Mouse (Mus musculus) heart, adult 2 months (tissue): ENCODE data around the gene Ip6k1. TPM values are rescaled to one million over a fixed set of nuclear protein-coding genes. Genes with fewer than 3 reads are reported as not detected.

Experiments used
- DNase-seq, 2 experiments: peaks; one replicate each; pipeline ENCODE4 v3.0.0; 2021
- H3K27ac ChIP-seq: fragments of 200-600 bp; 2 replicates; pipeline ENCODE4 v1.8.1; 2022
- H3K27me3 ChIP-seq: fragments of 200-500 bp; 2 replicates; pipeline ENCODE4 v1.6.1; 2012; ENCODE audit warnings: mild to moderate bottlenecking, low read length, inconsistent platforms, mixed read lengths; ENCODE audit not compliant: control insufficient read depth, insufficient read depth
- H3K36me3 ChIP-seq: fragments of 200-500 bp; 2 replicates; pipeline ENCODE4 v1.6.1; 2012; ENCODE audit warnings: low read length, inconsistent platforms; ENCODE audit not compliant: control insufficient read depth, insufficient read depth
- H3K4me1 ChIP-seq: fragments of 200-500 bp; 2 replicates; pipeline ENCODE4 v1.6.1; 2011; ENCODE audit warnings: low read length; ENCODE audit not compliant: control insufficient read depth, insufficient read depth
- H3K4me3 ChIP-seq: fragments of 200-600 bp; 2 replicates; pipeline ENCODE4 v1.8.1; 2022
- H3K79me2 ChIP-seq: fragments of 200-500 bp; replicated peaks from 2 replicates; pipeline ENCODE4 v1.6.1; 2012; ENCODE audit warnings: mild to moderate bottlenecking, inconsistent platforms, low read length, moderate library complexity, mixed read lengths; ENCODE audit not compliant: control insufficient read depth, insufficient read depth
- H3K9ac ChIP-seq: fragments of 200-500 bp; 2 replicates; pipeline ENCODE4 v1.6.1; 2012; ENCODE audit warnings: low read depth, mild to moderate bottlenecking, control low read depth, inconsistent platforms, low read length, mixed read lengths
- CTCF ChIP-seq: fragments of 200-600 bp; IDR thresholded peaks from 2 replicates; pipeline ENCODE4 v1.8.1; 2022; ENCODE audit warnings: antibody characterized with exemption, mild to moderate bottlenecking, moderate library complexity
- EP300 ChIP-seq: fragments of 200-500 bp; IDR thresholded peaks from 2 replicates; pipeline ENCODE4 v1.6.1; 2011; ENCODE audit warnings: low read depth, low read length, control low read depth; ENCODE audit not compliant: insufficient read depth
- POLR2A ChIP-seq: fragments of 200-500 bp; IDR thresholded peaks from 2 replicates; pipeline ENCODE4 v1.6.1; 2011; ENCODE audit warnings: mild to moderate bottlenecking, low read depth, low read length, control low read depth; ENCODE audit not compliant: insufficient read depth
- WGBS: fragments of 180-500 bp; shearing (Covaris S2); methylation state at CpG from one replicate; pipeline ENCODE4 v1.1.7; 2018; 5-methylcytosine and 5-hydroxymethylcytosine counted together
- intact Hi-C: fragments of 180-260 bp; cut with DNase I; formaldehyde crosslinking; loops from one replicate; pipeline ENCODE4 v1.15.1; 2025
- microRNA-seq, 2 experiments: library from miRNA; unstranded; fragments of <30 nt; microRNA quantifications; one replicate each; pipeline ENCODE4 v1.2.0; 2021
- polyA plus RNA-seq: library from polyadenylated mRNA; depleted of rRNA; stranded (reverse); fragments of >200 nt; gene quantifications from 2 replicates; pipeline ENCODE4 v1.2.3, GENCODE M21; 2012; rRNA removed
- total RNA-seq, 2 experiments: library from RNA; stranded (reverse); gene quantifications; 2 replicates each; pipeline ENCODE4 v1.2.3; 2021

Gene Ip6k1
- total and polyA plus RNA-seq, 3 experiments: 30.9 to 46.0 (median 39.8) TPM

GRCm38 (mm10) chr9:108095518-108095917 is 93.2 kb downstream of the Ip6k1 start:
- Histone ChIP-seq H3K4me3 (peak overlapping the region; percentile 83), H3K27ac (no peak overlapping the region), H3K9ac (no peak overlapping the region), H3K27me3 (no peaks in the 10 kb centered on the region), H3K4me1 (peaks cover 3% of the 10 kb centered on the region), H3K79me2 (no peaks in the 10 kb centered on the region), H3K36me3 (no peaks in the 10 kb centered on the region)
- intact Hi-C loops: loop anchor here (1.0 kb wide), 4 partner anchors 41 to 189 kb away; no protein-coding TSS in a partner anchor
- TF ChIP-seq POLR2A (no peak), EP300 (peak; percentile 79; the same call in 1 of the 2 replicates), CTCF (peak; percentile 82)
- DNase-seq: peak; percentile 64
- WGBS: 10% methylated on average over 3 of the region's 3 CpGs

DNA sequence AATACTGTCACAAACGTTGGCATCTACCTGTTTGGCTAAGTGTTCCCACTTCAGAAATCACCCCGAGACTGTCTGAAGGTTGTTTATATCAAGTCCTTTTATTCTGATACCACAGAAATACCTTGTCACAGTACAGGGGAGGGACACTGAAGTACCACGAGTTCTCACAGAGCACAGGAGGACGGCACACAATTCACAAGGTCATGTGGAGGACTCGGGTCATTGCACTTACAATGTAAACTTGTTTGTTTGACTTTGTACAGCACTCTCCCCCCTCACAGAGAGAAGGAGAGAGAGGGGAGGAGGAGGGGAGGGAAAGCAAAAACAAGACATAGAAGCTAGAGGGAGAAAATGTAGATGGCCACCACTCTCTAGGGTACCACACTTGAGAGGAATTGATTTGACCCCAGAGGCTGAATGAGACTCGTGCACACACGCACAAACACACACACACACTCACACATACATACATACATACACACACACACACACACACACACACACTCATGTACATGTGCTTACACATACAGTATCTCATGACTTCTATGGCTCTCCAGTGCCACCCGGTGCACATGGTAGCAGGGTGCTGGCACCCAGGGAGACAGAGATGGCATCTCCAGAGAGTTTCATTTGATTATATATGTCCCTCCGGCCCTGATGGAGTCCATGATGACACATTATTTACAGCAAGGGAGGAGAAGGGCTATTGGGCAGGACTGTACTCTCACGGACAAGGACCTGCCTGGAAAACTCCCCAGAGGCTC is 93.8 kb downstream of the Ip6k1 start:
- Histone ChIP-seq H3K36me3 (no peaks in the 10 kb centered on the region), H3K79me2 (no peaks in the 10 kb centered on the region), H3K4me1 (peaks cover 3% of the 10 kb centered on the region), H3K27ac (no peak overlapping the region), H3K4me3 (no peak overlapping the region), H3K27me3 (no peaks in the 10 kb centered on the region), H3K9ac (no peak overlapping the region)
- TF ChIP-seq EP300 (no peak), POLR2A (no peak), CTCF (no peak)
- WGBS: 66% methylated on average over 10 of the region's 10 CpGs
- intact Hi-C loops: loop anchor here (1.0 kb wide), 4 partner anchors 40 to 188 kb away; no protein-coding TSS in a partner anchor
- no peak for DNase-seq

Small RNAs within 50 kb of the gene (microRNA-seq; reads per million reads assigned to microRNA genes)
- gene Mir7088: 0 to 0.39 reads per million in 2 experiments

Other genes with a start within 250 kb of the Ip6k1 start
- 10 to 100 TPM; 38.9 to 54.6 TPM for gene Rbm5, start 231.5 kb upstream of the Ip6k1 start, total RNA-seq
- 50.5 and 68.3 TPM in 2 replicates for gene Rbm5, start 231.5 kb upstream of the Ip6k1 start, polyA plus RNA-seq
- 10 to 100 TPM; 29.8 to 31.2 TPM for gene Rbm6, start 129.3 kb upstream of the Ip6k1 start, total RNA-seq
- 8.3 and 18.1 TPM in 2 replicates for gene Rbm6, start 129.3 kb upstream of the Ip6k1 start, polyA plus RNA-seq
- gene Mon1a, start 114.3 kb upstream of the Ip6k1 start, total RNA-seq: 10 to 100 TPM; 11.0 to 11.2 TPM
- gene Mon1a, start 114.3 kb upstream of the Ip6k1 start, polyA plus RNA-seq: 15.1 and 16.0 TPM in 2 replicates
- gene Mst1r, start 95.6 kb upstream of the Ip6k1 start, total RNA-seq: 1 to 10 TPM; 3.1 to 3.3 TPM
- gene Mst1r, start 95.6 kb upstream of the Ip6k1 start, polyA plus RNA-seq: 11.3 and 12.5 TPM in 2 replicates
- not detected for gene Actl11, start 74.0 kb upstream of the Ip6k1 start, total RNA-seq
- gene Actl11, start 74.0 kb upstream of the Ip6k1 start, polyA plus RNA-seq: 0.09 and 0.14 TPM in 2 replicates
- gene Camkv, start 66.8 kb upstream of the Ip6k1 start, total RNA-seq: not detected
- gene Camkv, start 66.8 kb upstream of the Ip6k1 start, polyA plus RNA-seq: 0.02 and 0.06 TPM in 2 replicates
- gene Traip, start 52.4 kb upstream of the Ip6k1 start, total RNA-seq: 1 to 10 TPM in 1 of 2 experiments, under 1 TPM in 1; 0.70 to 1.2 TPM
- gene Traip, start 52.4 kb upstream of the Ip6k1 start, polyA plus RNA-seq: 0.20 and 0.37 TPM in 2 replicates
- gene Uba7, start 27.0 kb upstream of the Ip6k1 start, total RNA-seq: 10 to 100 TPM; 13.4 to 15.7 TPM
- 53.2 and 59.0 TPM in 2 replicates for gene Uba7, start 27.0 kb upstream of the Ip6k1 start, polyA plus RNA-seq
- gene Gm20661, start 19.4 kb upstream of the Ip6k1 start, total RNA-seq: not detected
- gene Gm20661, start 19.4 kb upstream of the Ip6k1 start, polyA plus RNA-seq: 0.32 and 1.2 TPM in 2 replicates
- 1 to 10 TPM; 4.8 to 8.3 TPM for gene Inka1, start 16.6 kb upstream of the Ip6k1 start, total RNA-seq
- gene Inka1, start 16.6 kb upstream of the Ip6k1 start, polyA plus RNA-seq: 12.6 and 15.7 TPM in 2 replicates
- 1 to 10 TPM in 1 of 2 experiments, under 1 TPM in 1; 0.20 to 1.1 TPM for gene Cdhr4, start 10.0 kb upstream of the Ip6k1 start, total RNA-seq
- gene Cdhr4, start 10.0 kb upstream of the Ip6k1 start, polyA plus RNA-seq: 2.0 and 8.8 TPM in 2 replicates
- 1 to 10 TPM; 1.4 to 1.8 TPM for gene Gm20662, start 6.2 kb upstream of the Ip6k1 start, total RNA-seq
- gene Gm20662, start 6.2 kb upstream of the Ip6k1 start, polyA plus RNA-seq: 2.3 and 3.0 TPM in 2 replicates
- 10 to 100 TPM; 10.1 to 10.2 TPM for gene Gmppb, start 46.7 kb downstream of the Ip6k1 start, total RNA-seq
- 9.6 and 11.2 TPM in 2 replicates for gene Gmppb, start 46.7 kb downstream of the Ip6k1 start, polyA plus RNA-seq
- 1 to 10 TPM; 1.5 to 2.0 TPM for gene Amigo3, start 50.7 kb downstream of the Ip6k1 start, total RNA-seq
- gene Amigo3, start 50.7 kb downstream of the Ip6k1 start, polyA plus RNA-seq: 3.1 and 5.1 TPM in 2 replicates
- not detected for gene Mst1, start 77.9 kb downstream of the Ip6k1 start, total RNA-seq
- gene Mst1, start 77.9 kb downstream of the Ip6k1 start, polyA plus RNA-seq: 0.59 TPM in 1 of 2 replicates, not detected in the other
- 10 to 100 TPM; 79.3 to 86.7 TPM for gene Rnf123, start 80.8 kb downstream of the Ip6k1 start, total RNA-seq
- gene Rnf123, start 80.8 kb downstream of the Ip6k1 start, polyA plus RNA-seq: 114 and 126 TPM in 2 replicates
- gene Apeh, start 92.1 kb downstream of the Ip6k1 start, total RNA-seq: 10 to 100 TPM; 37.6 to 39.3 TPM
- gene Apeh, start 92.1 kb downstream of the Ip6k1 start, polyA plus RNA-seq: 58.0 and 92.7 TPM in 2 replicates
- gene Bsn, start 187.9 kb downstream of the Ip6k1 start, total RNA-seq: under 1 TPM; 0.03 to 0.05 TPM
- gene Bsn, start 187.9 kb downstream of the Ip6k1 start, polyA plus RNA-seq: 0.06 and 0.10 TPM in 2 replicates